Mouse (Mus musculus) cerebellum, postnatal 14 days (tissue): ENCODE results near the gene Atp8a1.
A peak's percentile ranks its signal among the peaks of the same experiment; 100 is the strongest.
"Not testable (repeated sequence)": the region's sequence is repeated elsewhere in the genome, so short reads cannot be mapped to it uniquely, and the experiment has no call there.

Source experiments
- DNase-seq, 2 experiments: peaks; one replicate each; pipeline ENCODE4 v3.0.0; 2021; ENCODE audit warnings: mixed read lengths in 2 of 2

Gene Atp8a1

GRCm38 (mm10) chr5:67826278-67826677, 21.0 kb downstream of the Atp8a1 start:
- DNase-seq, result no peak

- DNase-seq, result peak in 1 of 2 experiments; percentile 55
Measured at GRCm38 (mm10) chr5:67824600-67824999, 22.6 kb downstream of the Atp8a1 start.

GRCm38 (mm10) chr5:67823771-67824170, 23.5 kb downstream of the Atp8a1 start:
- no peak for DNase-seq

GRCm38 (mm10) chr5:67822619-67823018, 24.6 kb downstream of the Atp8a1 start:
- DNase-seq, result no peak

GRCm38 (mm10) chr5:67821987-67822401, 25.2 kb downstream of the Atp8a1 start:
- no peak for DNase-seq

GRCm38 (mm10) chr5:67821185-67821584, 26.0 kb downstream of the Atp8a1 start:
- no peak for DNase-seq

- DNase-seq, result peak; percentile 54 to 73
Measured at GRCm38 (mm10) chr5:67819451-67819850, 27.8 kb downstream of the Atp8a1 start.

GRCm38 (mm10) chr5:67815572-67816325, 31.5 kb downstream of the Atp8a1 start:
- DNase-seq, result peak; percentile 42 to 50

- DNase-seq, result not testable (repeated sequence)
Measured at GRCm38 (mm10) chr5:67815060-67815459, 32.2 kb downstream of the Atp8a1 start.

GRCm38 (mm10) chr5:67814437-67814965, 32.7 kb downstream of the Atp8a1 start:
- no peak for DNase-seq

- no peak for DNase-seq
Measured at GRCm38 (mm10) chr5:67813334-67813733, 33.9 kb downstream of the Atp8a1 start.

GRCm38 (mm10) chr5:67802174-67803030, 44.8 kb downstream of the Atp8a1 start:
- peak; percentile 75 to 78 for DNase-seq

GRCm38 (mm10) chr5:67800801-67801200, 46.4 kb downstream of the Atp8a1 start:
- DNase-seq, result peak in 1 of 2 experiments; percentile 52

- no peak for DNase-seq
Measured at GRCm38 (mm10) chr5:67799785-67800184, 47.4 kb downstream of the Atp8a1 start.

- DNase-seq, result peak; percentile 35 to 43
Measured at GRCm38 (mm10) chr5:67798348-67798747, 48.9 kb downstream of the Atp8a1 start.

GRCm38 (mm10) chr5:67797006-67797958, 50.0 kb downstream of the Atp8a1 start:
- peak; percentile 46 to 51 for DNase-seq

- DNase-seq, result no peak
Measured at GRCm38 (mm10) chr5:67794129-67794800, 53.0 kb downstream of the Atp8a1 start.

GRCm38 (mm10) chr5:67782775-67783174, 64.5 kb downstream of the Atp8a1 start:
- DNase-seq, result no peak

- peak; percentile 58 to 62 for DNase-seq
Measured at GRCm38 (mm10) chr5:67778026-67778425, 69.2 kb downstream of the Atp8a1 start.

GRCm38 (mm10) chr5:67774186-67774585, 73.0 kb downstream of the Atp8a1 start:
- no peak for DNase-seq

GRCm38 (mm10) chr5:67768708-67769107, 78.5 kb downstream of the Atp8a1 start:
- DNase-seq, result no peak

GRCm38 (mm10) chr5:67764798-67765197, 82.4 kb downstream of the Atp8a1 start:
- DNase-seq, result no peak
